Mouse (Mus musculus): ENCODE measurements around the gene Ska2.

The Ska2 gene

DNA sequence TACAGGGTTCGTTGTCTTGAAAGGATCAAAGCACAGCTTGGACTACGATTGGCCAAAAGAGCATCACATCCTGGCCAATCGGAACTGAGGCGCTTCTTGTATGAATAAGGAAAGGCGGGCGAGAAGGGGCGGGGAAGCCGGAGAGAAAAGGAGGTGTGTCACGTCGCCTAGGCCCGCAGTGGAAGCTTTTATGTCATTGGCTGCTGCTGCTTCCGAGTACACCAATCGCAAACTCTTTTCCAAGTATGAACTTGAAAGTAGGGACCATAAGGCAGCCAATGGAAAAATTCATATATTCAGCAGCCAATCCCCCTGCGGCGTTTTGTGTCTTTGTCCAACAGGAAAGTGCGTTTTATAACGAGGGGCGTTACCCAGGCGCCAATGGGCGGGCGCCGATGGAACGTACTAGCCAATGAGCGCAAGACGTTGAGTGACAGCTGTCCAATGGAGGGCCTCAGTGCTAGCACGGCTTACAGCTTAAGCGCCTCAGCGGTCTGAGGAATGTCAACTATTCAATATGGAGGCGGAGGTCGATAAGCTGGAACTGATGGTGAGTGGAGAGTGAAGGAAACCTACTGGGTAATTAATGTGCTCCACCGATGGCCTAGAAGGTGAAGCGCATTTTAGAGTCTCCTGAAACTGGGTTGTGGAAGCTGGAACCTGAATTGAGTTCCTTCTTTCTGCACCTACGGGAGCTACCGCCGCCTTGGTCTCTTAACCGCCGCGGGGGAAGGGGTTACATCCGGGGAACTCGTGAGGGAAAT lies at the start of gene Ska2:
TSS of gene Ska2 (plus strand) at position 480 of the 764 bp plus-strand sequence.
- DNase-seq (ENCODE audit: low spot score) = peak; percentile 88

DNA sequence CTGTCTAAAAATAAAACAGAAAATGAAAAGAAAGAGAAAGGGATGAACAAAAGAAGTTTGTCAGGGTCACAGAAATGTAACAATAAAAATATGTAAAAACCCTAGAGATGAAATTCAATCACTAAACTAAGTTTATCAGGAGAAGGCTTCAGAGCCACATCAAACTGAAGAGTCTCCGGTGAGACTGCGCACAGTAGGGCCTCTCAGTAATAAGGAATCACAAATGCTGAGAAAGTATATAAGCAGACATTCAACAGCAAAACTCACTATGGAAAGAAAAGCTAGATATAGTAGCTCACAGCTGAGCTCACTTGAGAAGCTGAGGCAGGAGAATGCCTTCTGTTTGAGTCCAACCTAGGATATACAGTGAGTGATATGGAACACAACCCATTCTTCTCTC lies 48.6 kb upstream of the Ska2 start:
- no peak for DNase-seq (ENCODE audit: low spot score)

DNA sequence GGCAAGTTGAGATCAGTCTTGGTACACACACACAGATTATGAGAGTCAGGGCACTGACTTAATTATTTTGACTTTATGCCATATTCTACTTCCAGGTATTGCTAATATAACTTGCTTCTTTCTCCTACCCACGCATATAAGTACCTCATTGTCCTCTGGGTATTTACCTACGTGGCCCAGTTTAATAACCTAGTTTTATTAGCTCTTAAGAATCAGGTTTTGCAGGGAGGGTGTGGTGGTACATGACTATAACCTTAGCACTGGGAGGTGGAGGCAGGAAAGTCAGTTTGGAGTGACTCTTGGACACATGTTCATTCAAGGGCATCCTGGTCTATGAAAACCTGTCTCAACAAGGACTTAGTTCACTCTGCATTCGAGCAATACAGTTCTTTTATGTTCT lies 46.9 kb upstream of the Ska2 start:
- DNase-seq (ENCODE audit: low spot score) = no peak

DNA sequence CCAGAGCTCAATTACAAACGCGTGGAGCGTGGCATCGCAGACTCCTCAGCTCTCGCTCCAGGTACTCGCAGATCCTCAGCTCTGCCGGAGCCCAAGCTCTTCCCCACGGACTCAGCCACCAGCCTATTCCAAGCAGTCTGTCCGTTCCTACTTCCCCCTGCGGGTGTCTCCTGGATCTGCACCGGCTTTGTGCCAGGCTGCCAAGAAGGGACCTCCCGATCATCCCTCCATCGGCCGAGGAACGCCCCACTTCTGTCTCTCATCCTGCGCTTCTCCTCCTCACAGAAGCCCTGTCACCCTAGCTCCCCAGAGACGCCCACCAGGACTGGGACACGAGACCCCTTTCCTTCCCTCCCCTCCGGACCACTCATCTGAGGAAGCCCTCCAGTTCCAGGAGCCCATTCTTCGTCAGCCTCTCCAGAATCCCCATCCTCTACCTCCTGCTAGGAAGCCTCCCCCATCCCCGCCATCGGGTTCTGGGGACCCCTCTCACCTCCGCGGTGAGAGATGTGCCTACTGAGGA lies 35.6 kb upstream of the Ska2 start:
- DNase-seq (ENCODE audit: low spot score) = peak; percentile 28

DNA sequence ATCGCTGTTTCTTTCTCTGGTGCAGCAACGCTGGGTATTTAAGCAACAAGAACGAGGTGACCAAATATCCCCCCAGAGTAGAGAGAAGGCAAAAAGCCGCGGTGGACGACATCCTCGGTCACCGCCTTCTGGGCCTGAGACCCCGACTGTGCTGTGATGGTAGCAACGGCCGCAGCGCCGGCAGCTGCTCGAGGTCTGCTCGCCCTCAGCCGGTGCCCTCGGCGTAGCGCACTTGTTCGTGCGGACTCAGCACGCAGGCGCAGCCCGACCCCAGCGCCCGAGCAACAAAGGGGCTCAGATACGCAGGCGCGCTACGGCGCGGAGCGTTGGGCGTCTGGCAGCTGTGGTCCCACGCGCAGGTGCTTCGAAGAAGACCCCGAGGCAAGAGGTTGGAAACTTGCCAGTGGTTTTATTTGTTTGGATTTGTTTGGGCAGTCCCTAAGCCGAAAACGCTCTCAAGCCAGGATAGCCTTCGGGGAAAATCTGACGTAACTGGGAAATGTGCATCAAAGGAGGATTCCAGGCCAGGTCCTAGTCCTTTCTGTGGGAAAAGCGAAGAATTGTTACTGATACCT lies 35.1 kb upstream of the Ska2 start, which contains the start of gene Gdpd1:
TSS of gene Gdpd1 (minus strand) at position 197 of the 575 bp plus-strand sequence.
- DNase-seq (ENCODE audit: low spot score) = peak; percentile 71

DNA sequence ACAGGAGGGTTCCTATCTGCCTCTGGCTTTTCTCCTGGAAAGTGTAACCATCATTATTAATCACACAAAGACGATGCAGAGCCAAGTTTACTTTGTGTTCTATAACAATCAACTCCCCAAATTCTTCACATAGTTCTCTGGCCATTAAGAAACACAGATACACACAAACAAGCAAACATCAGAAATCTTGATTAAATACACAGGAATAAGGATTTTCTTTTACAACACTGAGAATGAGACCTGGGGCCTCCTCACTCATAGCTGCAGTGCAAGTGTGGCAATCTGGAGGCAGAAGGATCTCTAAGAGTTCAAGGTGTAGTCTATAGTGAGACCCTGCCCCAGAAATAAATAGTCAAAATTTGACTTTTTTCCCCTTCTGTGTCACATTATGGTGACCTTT lies 25.3 kb upstream of the Ska2 start:
- no peak for DNase-seq (ENCODE audit: low spot score)

DNA sequence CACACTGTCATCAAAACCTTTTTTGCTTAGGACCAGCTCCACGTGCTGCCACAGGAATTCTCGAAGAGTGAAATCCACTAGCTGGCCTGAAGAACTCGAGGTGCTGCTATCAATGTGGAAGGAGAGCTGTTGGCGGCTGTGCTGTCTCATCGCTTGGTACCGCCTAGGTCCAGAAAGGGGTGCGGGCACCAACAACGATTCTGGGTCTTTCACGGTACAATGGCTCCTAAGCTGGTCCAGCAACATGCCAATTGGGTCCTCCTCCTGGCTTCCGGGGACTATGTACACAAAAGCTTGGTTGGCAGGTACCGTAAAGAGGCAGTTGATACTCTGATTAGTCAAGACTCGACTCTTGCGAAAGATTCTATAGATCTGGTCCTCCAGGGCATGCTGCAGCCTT lies 23.6 kb upstream of the Ska2 start:
- no peak for DNase-seq (ENCODE audit: low spot score)

DNA sequence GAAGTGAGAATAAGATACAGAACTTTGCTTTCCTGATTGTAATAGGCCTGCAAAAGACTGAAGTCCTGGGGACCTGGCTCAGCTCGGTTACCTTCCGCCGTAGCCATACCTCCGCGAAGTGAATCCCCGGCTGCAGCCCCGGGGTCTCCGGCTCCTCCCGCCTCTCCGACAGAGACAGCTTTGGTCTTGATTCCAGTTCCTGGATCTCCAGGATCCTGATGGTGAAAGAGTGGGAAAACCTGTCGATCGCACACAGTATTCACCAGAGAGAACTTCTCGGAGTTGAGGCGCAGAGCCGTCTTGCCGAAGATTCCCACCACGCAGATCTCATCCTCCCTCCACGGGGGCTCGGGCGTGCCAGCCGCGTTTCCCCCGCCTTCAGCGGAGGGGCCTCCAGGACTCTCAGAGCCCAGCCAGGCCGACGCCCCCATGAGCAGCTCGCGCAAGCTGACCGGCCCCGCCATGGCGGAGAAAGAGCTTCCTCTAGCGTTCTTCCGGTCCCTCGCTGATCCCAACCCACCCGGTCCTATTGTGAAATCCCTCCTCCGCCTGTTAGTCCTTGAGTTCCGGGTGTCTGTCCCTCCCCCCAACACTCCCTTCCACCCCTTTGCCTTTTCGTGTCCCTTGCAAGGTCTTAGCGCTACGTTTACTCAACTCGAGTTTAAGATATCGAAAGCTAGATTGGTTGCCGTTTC lies 22.6 kb upstream of the Ska2 start, which contains the start of gene Smg8:
TSS of gene Smg8 (minus strand) at position 485 of the 695 bp plus-strand sequence.
- DNase-seq (ENCODE audit: low spot score) = peak; percentile 51

DNA sequence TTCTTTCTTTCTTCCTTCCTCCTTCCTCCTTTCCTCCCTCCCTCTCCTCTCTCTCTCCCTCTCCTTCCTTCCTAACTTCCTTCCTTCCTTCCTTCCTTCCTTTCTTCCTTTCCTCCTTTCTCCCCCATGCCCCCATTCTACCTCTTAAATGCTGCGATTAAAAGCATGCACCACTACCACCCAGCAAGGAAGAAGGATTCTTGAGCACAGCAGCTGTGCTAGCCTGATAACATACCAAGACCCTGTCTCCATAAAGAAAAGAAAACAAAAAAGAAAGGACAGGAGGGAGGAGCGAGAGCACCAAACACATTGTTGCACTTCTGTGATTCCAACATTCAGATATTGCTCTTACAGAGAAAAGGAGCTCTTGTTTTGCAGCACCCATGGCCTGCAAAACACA lies 21.9 kb upstream of the Ska2 start:
- DNase-seq (ENCODE audit: low spot score) = no peak

DNA sequence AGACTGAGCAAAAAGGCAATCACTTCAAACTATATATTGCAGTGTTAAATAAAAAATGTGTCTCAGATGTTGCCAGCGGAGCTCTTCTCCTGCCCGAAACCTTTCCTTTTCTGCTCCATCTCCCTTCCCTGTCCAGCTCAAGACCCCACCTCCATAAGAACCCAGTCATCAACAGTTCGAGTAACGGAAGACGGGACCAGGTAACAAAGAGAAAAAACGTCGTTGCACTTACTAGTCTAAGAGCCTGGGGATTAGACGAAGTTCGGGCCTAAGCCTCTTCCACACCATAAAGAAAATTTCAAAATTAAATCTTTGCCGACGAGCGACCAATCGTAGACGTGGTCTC lies 652 bp upstream of the Ska2 start, which contains the start of gene Prr11:
TSS of gene Prr11 (minus strand) at position 300 of the 346 bp plus-strand sequence.
- DNase-seq (ENCODE audit: low spot score) = no peak

DNA sequence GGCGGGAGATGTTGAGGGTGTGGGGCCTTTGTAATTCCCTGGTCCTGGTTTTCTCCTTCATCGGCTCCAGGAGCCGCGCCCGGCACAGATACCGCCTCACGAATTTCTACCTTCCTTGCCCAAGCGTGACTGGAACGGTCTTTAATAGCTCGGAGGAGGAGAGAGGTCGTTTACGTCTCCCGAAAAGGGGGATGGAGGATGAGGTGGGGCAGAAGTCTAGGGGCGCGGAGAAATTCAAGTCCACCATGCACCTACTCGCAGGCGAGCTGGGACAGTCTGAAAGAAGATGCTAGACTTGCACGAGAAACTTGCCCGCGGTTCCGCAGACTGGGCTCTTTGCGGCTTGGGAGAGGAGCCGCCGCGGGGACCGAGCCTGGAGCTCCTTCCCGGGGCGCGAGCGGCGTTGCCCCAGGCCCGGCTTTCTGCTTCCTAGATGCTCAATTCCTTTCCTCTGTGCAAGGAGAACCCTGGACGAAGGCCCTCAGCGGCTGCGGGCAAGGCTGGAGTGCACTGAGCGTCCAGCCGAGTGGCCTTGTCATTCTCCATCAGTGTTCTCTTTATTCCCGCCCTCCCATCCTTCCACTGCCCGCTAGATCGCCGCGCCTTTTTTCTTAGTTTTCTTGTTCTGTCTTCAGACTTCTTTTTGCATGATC lies 611 bp downstream of the Ska2 start:
- no peak for DNase-seq (ENCODE audit: low spot score)

DNA sequence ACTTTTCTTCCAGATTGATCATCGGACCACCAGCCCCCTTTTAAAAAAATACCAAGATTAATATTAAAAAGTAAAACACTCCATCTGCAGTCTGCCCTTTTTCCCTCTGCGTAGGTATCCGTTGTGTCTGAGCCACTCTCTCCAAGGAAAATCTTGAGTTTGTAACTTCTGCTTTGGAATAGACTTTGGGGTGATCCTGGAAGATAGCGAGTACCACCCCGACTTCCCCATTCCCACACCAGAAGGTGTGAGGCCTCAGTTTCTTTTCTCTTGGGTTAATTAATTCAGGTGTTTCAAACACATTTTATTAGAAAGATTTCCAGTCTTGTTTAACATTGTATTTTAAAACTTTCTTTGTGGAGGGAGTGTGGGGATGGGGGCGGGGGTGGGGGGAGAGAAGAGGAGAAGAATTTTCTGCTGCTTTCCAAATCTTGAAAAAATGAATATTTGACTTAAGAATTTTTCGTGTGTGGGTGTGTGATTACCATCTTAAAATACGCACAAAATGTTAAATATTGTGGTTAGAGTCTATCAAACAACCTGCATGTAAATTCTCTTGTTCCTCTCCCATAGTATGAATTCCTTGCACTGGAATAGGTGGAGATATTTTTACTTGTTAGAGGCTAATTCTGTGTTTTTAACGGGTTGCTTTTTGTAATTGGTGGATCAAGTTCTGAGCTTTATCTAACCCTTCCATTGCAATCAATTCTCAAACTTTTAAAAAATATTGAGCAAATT lies 1.3 kb downstream of the Ska2 start:
- DNase-seq (ENCODE audit: low spot score) = no peak

DNA sequence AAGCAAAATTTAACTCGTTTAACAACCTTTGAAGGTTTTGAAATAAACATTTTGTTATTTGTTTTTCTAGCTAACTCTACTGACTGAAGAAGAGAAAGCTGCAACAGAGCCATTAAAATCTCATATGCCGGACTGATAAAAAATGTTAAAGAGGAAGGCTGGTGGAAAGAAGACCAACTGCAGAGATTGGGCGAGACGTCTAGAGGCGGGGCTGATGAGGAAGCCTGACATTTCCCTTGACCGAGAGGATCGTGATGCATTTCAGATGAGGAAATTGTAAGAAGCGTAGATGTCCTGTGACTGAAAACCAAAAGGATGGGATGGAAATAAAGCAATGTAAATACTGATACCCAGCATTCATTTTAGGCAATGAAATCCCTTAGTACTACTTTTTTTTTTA lies 12.8 kb downstream of the Ska2 start:
- DNase-seq (ENCODE audit: low spot score) = no peak

DNA sequence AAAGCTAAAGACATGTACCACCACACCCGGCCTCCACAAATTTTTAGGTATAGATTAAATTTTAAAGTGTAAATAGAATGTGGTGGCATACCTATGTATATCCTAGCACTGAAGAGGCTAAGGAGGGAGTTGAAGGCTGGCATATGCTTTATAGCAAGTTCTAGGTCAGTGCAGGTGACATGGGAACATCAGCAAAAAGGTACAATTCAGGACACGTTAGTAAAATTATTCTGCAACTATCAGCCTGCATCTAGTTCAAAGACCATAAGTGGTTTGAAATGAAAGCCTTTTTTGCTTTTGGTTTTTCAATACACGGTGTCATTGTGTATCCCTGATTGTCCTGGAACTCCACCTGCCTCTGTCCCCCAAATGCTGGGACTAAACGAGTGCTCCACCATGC lies 16.5 kb downstream of the Ska2 start:
- DNase-seq (ENCODE audit: low spot score) = no peak

DNA sequence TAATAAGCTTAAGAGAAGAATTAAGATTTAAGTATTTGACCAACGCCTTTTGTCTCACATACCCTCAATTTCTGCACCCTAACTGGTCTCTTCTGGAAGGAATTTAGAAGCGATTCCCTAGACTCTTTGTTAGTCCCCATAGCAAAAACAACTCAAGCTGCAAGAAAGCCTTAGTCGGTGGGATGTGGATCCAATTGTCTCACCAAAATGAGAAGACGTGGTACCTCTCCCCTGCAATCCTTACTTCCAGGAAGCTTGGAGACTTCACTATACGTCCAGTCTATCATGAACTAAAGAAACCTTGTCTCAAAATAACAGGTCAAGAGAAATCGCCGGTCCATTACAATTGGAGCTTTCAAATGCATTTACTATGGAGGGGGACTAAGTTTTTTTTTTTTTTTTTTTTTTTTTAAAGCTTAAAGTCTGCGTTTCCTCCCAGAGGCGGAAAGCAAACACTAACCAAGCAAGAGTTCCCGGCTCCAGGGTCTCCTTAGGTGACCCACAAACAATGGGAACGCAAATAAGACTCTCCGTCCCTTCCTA lies 17.3 kb downstream of the Ska2 start:
- DNase-seq (ENCODE audit: low spot score) = no peak

DNA sequence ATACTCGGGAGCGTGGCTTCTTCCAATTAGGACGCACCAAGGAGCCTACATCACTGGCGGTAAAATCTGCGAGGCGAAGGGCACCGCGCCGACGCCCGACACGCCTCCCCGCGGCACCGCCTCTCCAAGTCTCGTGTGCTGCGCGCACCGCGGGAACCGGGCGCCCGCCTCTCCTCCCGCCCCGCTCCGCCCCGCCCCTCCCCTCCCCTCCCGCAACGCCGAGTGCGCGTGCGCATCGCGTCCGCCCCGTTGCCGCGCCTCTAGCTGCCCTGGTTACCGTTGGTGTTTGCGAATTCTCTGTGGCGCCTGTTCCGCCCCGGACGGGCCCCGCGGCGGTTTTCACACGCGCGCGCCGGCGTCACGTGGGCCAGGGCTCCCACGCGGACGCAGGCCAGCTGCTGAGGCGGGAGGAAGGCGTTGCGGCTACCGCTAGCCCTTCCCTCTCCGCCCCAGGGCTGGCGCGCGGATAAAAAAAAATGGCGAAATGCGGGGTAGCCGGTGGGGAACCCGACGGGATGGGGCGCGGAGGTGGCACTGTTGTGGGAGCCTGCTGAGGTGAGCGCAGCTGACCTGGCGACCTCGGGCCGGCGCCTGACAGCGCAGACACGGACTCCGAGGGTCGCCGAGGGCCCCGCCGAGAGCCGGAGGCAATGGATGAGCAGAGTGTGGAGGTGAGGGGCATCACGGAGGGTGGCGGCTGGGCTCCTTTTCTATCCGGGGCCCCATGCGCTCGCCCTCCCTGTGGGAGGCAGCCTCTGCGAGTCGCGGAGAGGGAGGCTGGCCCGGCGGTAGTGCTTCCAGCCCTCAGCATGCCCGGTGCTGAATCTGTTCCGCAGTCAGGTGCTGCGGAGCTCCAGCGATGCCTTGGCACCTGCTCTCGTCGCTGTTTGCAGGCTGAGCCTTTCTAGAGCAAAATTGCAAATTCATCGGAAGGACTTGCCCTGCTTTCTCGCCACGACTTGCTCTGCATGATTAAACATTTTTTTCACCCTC lies 18.1 kb downstream of the Ska2 start, which contains the start of gene Trim37:
TSS of gene Trim37 (plus strand) at position 254 of the 993 bp plus-strand sequence.
- DNase-seq (ENCODE audit: low spot score) = peak; percentile 53

DNA sequence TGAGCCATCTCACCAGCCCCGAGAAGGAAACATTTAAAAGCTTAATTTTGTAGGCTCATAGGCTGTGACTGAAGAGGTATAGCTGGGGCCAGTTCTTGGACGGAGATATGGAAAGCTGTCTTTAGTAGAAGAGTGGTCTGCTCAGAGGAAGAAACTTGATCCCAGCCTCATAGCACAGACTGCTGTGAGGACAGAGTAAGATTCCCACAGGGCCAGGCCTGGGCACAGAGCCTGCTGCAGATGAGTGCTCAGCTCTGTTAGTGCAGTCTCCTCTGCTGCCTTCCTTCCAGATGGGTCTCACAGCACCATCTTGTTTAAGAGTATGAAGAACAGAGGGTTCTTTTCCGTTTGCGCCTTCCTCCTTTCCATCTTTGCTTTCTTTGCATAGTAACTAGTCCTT lies 27.2 kb downstream of the Ska2 start:
- DNase-seq (ENCODE audit: low spot score) = no peak

DNA sequence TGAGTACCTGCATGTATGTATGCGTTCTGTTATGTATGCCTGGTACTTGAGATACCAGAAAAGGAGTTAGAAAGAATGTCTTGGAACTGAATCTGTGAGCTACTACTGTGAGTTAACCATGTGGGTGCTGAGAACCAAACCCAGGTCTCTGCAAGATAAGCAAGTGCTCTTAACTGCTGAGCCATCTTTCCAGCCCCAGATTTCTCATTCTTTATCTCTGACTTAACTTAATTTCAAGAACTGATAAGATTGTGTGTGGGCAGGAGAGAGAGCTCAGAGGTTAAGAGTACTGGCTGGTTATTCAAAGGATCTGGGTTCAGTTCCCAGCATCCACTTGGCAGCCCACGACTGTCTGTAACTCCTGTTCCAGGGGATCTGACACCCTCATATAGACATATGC lies 49.0 kb downstream of the Ska2 start:
- DNase-seq (ENCODE audit: low spot score) = no peak

DNA sequence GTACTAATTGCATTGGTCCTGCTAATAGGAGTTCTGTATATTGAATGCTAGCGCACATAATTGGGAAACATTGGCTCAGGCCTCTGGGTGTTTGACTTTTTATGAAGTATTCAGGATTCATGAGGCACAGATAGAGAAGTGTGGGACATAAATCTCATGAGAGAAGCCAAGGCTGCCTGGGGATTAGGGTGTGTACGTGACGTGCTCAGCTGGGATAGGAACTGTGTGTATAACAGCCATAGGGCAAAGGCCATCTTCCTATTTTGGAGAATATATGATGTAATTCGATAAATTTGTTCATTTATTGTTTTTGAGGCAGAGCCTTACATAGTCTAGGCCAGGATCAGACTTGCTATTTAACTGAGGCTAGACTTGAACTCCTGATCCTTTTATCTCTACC lies 53.7 kb downstream of the Ska2 start:
- DNase-seq (ENCODE audit: low spot score) = no peak

DNA sequence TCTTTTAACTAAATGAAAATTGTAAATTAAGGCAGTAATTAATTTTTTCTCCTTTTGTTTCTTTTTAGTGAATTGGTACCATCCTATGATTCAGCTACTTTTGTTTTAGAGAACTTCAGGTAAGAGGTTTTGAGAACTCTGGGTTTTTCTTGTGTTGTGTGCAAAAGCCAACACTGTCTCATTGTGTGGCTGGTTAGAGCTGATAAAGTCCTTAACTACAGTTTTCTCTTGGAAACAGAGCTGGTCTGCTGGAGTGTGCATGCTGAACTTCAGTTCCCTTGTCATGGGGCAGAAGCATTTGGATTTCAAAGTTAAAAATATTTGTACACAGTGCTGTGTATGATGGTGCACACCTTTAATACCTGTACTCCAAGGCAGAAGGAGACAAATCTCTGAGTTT lies 54.7 kb downstream of the Ska2 start:
- DNase-seq (ENCODE audit: low spot score) = no peak

Measured in ovary, postnatal 10 days (tissue).